Mouse (Mus musculus): ENCODE measurements around the gene Abcf2.
A peak's percentile ranks its signal among the peaks of the same experiment; 100 is the strongest.

The Abcf2 gene

DNA sequence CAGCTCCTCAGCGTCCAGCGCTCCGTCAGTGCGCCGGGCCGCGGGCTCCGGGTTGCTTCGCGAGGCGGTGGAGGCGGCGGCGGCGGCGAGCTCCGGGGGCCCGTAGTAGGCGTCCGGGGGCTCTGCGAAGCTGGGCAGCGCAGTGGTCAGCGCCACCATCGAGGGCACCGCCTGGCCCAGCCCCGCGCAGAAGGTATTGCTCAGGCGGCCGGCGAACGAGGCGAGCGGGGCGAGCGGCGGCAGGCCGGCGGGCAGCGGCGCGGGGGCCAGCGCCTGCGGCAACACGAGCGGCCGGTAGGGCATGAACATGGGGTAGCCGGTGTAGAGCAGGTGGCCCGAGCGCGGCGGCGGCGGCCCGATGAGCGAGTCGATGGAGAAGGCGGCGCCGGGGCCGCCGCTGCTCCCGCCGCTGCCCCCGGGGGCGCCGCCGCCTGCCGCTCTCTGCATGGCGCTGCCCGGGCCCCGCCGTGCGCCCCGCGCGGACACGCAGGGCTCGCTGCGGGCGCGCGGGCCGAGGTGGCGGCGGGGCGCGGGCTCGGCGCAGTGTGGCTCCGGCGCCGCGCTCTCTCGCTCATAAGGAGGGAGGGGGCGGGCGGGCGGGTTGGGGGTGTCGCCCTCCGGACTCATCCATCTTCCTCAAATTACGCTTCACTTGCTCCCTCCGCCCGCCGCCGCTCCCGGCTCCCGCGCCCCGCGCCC lies 50.9 kb downstream of the Abcf2 start:
- DNase-seq (ENCODE audit: low spot score): no peak

DNA sequence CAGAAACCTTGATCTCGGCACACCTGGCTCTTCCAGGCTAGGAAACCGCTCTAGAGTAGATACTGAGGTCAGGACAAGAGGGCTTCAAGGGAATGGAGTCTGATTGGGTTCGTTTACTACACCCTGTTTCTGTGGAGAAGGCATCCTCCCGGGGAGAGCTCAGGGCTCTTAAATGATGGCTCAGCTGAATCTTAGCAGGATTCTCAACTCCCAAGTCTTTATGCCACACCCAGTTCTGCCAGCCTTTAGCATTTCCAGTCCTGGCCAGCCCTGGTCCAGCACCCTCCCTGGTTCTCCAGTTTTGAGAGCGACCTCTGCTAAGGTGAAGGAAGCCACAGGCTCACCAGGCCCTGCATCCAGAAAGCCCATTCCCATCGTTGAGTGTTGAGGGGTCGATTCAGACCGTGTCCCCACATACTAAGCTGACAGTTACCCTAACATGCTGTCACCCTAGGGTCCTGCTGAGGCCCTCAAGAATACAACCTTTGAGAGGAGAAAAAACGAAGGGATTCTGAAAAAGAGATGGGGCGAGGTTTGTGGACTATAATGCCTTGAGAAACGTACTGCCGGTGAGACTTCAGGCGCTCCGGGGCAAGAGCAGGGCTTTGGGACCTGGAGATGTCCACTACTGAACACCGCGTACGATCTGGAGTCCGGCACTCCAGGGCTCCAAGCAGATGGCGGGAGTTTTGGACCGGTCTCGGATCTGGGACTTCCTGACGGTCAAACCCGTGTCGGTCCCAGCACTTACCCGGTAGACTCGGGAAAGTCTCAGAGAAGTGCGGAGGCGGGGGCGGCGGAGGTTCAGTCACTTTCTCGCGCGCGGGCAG lies 51.7 kb downstream of the Abcf2 start:
- DNase-seq (ENCODE audit: low spot score): no peak

DNA sequence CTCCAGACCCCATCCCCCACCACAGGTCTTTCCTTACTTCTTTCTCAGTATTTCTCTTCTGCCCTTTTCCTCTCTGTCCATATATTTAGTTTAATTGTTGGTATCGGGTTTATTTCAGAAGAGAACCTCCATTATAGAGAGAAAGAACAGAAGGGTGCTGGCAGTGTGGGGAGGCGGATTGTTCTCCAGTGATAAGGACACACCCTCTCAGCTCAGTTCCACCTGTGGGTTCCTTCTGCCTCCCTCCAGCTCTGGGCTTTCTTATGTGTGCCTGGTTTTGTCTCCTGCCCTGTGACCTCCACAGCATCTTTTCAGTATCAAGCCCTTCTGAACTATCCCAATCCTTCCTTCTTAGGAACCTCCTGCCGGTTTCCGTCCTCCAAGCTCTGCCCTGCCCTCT lies 52.7 kb downstream of the Abcf2 start:
- DNase-seq (ENCODE audit: low spot score): no peak

DNA sequence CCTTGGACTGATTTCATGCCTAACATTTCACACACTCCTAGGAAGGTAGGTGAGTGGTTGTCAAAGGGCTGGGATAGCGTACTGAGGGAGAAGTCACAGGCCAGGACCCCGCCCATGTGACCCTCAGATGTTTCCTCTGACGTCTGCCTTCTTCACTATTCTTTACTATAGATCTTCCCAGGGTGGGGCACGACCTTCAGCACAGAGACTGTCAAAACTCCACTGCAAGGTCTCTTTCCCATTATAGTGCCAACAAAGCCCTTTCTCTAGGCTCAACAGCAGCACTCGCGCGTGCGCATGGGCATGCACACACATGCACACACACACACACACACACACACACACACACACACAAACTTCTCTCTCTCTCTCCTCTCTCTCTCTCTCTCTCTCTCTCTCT lies 53.5 kb downstream of the Abcf2 start:
- no peak for DNase-seq (ENCODE audit: low spot score)

DNA sequence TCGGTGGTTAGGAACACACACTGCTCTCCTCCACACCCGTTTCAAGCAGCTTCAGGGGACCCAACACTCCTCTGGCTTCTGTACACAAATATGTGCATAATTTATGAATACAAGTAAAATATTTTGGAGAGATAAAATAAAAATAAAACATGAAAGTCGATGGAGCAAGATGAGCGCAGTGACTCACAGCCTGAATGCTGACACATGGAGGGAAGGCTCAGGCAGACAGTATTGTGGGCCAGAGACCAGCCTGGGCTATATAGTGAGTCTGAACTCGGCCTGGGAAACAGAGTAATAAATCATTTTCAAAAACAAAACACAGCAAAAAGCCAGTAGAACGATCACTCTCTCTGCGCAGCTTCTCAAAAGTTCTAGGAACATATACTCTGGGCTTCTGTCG lies 55.9 kb downstream of the Abcf2 start:
- DNase-seq (ENCODE audit: low spot score): peak; percentile 25

Measured in ovary, adult 18-20 months (tissue).